Mouse (Mus musculus) embryo, embryonic 11.5 days (tissue): ENCODE measurements around the gene Schip1.
A peak's percentile ranks its signal among the peaks of the same experiment; 100 is the strongest.

Experiments
- DNase-seq: peaks from one replicate; pipeline ENCODE4 v3.0.0-alpha.2; 2012; ENCODE audit warnings: low read depth, low spot score

The Schip1 gene

DNA sequence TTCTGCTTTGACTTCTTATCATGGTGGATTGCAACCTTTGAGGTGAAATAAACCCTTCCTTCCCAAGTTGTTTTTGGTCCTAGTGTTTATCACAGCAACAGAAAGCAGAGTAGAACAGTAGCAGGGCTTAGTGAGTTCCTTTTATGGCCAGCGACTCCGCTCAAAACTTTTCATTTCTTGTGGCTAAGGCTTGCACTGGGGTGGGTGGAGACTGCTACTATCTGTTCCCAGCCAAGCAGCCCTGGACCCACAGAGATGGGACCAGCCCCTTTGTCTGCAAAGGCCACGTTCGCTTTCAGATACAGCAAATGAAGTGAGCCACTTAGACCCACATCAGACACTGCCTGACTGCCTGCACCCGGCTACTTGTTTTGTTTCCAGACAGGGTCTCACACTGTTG, 446.3 kb downstream of the Schip1 start:
- no peak for DNase-seq

DNA sequence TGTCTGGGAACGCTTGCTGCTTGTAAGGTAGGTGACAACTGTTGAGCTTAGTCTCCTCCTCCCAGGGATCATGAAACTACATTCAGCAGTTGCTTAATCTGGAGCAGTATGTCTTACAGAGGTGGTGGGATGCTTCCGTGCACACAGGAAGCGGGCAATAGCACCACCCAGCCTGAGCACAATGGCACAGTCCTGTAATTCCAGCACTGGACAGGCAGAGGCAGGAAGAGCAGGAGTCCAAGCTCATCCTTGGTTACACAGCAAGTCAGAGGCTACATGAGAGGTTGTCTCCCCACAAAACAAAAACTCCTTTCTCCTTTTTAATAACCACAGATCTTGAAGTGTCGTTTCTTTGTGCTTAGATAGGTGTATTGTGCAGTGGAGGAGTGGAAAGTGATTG, 447.1 kb downstream of the Schip1 start:
- no peak for DNase-seq

DNA sequence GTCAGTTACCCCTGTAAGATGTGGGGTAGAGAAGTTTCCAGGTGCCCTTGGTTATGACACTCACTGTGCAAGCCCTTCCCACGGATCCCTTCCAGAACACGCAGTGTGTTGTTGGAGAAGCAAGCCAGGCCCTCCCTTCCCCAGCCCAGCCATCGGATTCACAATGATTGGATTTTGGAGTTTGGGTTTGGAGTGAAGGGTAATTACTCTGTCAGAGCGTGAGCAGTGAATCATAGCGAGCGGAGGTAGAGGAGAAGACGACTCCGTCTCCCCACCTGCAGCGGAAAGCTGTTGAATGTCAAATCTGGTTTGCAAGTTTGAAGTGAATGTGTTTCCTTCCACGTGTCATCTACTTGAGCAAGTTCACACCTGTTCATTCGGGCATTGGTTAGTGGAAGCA, 447.7 kb downstream of the Schip1 start:
- DNase-seq, result no peak

DNA sequence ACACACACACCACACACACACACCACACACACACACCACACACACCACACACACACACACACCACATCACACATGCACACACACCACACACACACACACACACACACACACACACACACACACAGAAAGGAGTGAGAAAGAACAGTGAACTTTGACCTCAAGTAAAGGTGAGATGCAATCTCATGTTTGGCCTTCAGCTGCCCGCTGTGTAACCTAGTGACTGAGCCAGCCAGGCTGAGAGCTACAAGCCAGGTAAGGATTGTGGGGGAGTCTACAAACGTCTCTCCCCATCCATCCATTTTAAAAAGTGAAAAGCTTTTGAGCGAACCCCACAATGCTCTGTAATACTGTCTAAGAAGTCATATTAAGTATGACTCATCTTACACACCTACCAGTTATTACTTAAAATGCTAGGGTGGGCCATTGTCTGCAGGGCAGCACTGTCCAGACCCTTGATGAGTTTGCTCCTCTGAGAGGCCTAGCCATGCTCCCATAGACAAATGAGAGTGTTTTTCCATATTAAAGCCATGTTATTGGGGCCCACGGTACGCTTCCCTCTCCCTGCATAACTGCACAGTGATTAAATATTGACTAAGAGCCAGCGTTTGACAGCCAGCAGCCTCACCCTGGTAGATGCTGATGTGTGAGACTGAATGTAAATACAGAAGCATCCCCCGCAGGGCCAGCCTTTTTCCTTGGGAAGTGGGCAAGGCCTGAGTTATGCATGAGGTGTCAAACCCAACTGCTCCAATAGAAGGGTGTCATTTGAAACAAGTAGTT, 448.9 kb downstream of the Schip1 start:
- no peak for DNase-seq

DNA sequence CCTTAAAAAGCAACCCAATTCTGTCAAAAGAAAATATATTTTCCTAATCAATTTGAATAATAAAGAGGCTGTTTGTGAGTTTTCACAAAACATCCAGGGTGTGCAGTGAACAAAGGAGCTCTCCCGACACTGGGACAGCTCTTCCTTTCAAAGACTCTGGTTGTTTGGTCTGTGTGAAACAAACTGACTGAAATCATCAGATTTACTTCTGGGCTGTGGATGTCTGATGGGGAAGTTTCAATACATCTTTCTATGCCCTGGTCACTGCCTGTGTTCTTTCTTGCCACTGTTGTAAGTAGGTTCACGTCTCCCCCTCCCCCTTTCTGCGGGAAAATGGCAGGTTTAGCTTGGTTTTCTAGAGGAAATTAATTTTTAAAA, 449.5 kb downstream of the Schip1 start:
- DNase-seq, result no peak

DNA sequence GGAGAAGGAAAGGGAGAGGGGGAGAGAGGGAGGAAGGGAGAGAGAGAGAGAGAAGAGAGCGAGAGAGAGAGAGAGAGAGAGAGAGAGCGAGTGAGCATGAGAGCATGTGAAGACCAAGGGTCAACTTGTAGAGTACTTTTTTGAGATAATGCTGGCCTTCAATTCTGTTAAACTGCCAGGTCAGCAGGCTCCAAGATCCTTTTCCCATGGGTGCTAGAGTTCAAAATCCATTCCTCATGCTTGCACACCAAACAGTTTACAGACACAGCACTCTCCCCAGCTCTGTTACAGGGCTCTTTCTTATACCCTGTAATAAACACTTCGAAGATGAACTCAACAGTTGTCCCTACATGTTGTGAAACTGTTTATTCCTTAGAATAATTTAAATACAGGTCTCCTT, 450.1 kb downstream of the Schip1 start:
- no peak for DNase-seq

DNA sequence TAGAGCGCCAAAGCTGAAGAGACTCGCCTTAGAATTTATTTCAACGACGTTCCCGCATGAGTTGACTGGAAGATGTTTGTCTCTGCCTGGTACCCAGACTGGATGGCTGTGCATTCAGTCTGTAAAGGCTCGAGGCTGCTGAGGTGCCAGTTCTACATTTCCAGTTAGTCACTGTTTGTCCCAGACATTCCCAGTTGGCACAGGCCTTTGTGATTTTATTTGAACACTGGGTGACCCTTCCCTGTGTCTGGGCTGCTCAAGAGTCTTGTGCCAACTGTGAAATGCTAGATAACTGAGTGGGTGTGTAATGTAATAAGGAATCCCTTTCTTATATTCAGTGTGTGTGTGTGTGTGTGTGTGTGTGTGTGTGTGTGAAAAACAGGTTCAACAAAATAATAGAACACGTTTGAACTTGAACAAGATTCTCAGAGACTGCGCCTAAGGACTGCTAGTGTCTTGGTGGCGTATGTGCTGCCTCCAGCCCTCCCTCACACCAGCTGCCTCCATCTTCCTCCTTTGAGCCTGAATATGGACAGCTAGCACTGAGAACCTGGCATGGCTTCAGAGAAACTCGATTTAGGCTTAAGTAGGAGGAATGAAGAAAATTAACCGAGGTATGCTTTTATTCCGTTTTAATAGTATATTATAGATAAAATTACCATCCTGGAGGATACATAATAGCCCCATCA, 451.9 kb downstream of the Schip1 start:
- DNase-seq, result no peak

DNA sequence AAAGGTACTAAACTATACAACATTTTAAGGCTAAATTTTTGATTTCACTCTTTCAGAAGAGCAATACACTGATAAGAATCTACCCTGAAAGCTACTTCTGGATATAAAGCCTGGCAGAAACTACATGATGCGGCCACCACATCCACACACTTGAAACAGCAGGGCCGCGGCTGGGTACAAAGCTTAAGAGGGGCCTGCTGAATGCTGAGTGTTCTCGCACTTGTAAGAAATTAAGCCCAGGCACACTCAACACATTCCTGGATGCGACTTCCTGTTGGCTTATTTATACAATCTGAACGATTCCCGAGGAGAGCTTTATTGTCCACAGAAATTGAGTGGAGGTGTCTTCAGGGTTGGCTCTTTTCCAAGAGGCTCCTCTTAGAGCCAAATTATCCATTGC, 452.6 kb downstream of the Schip1 start:
- DNase-seq, result no peak

DNA sequence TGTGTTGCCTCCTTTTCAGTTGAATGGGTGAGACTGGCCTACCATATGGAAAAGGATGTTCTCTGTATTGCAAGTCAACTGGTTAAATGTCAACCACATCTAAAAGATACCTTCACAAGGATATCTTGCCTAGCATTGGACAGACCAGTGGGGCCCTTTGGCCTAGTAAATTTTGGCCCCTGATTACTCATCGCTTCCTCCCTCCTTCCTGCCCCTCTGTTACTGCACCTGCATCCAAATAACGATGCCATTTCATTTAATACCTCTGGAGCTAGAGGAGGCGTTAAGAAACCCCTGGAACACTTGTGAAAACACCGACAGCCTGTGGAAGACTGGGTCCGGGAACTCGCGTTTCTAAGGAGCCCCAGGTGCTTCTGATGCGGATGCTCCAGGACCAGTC, 453.4 kb downstream of the Schip1 start:
- DNase-seq, result no peak

DNA sequence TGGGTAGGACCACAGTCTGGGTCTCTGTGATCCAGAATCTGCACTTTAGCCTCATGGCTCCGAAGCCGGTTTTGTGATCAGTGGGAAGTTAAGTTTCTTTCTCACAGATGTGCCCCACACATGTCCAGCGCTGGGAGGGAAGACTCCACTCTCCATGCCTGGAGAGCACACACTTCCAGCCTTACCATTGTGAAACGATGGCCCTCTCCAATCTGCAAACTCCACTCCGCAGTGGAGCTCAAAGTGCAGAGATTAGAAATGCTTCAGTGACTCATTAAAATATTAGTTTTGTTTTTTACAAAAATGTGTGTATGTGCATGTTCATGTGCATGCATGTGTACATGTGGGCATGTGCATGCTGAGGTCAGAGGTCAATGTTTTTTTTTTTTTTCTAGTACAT, 454.0 kb downstream of the Schip1 start:
- DNase-seq, result no peak

DNA sequence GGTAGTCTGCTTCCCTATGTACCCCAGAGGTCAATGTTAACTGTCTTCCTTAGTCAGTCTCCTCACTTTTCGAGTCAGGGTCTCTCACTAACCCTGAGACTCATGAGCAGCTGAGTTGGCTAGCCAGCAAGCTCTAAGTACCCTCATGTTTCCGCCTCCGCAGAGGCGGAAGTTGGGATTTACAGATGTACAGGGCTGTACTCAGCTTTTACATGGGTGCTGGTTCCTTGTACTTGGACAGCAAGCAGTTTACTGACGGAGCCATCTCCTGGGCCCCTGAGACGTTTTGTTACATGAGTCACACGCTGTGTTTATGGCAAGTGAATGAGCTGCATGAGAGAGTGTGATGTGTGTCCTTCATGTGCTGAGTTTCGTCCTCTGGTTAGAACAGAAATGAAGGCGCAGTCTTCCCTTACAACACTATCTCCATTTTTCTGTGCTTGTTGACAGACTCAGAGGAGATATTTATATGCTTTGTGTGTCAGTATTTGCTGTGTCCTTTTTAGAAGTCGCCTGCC, 460.8 kb downstream of the Schip1 start:
- no peak for DNase-seq

DNA sequence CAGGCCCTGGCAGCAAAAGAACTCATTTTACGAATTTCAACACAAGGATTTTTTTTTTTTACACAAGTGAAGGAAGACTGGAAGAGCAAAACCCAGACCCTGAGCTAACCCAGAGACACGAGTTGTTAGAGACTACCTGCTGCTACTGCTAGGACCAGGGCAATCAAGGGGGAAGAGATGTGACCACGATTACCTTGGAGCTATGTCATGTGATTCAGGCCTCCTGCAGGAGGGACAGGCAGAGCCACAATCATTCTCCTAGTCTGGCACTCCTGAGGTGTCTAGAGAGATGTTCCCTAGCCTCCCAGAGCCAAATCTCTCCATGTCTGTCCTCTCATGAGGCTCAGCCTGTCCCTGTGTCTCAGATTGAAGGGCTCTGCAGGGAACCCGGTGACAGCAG, 461.8 kb downstream of the Schip1 start:
- DNase-seq, result no peak

DNA sequence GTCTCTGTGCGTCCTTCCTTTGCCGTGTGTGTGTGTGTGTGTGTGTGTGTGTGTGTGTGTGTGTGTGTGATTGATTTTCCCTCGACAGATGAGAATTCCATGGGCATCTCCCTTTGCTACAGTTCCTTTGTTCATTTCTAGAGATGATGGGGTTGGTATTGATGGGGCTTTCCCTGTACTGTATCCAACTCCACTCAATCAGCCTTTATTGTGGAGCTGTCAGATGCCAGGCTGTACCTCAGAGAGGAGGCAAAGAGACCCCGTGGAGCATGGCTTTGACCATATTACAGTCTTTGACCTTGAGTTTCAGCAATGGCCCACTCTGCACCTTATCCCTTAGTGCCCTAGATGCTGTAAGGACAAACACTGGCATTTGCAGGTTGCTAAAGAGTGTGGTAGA, 462.6 kb downstream of the Schip1 start:
- no peak for DNase-seq

DNA sequence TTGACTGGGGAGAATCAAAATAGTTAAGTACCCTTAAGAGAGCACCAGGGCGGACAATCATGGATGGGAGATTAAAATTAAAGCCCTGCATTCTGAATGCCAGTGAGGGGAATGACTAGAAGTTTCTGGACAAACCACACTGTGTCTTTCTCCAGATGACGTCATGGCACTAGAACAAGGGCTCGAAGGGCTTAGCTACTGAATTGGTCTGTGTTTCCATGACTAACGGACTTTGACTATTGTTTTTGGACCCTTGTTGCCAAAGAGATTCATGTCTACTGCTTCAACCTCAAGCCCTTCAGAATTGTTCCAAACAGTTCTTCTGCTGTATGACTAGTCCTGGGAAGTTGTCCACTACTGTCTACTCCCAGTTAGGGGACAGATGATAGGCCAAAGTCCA, 467.3 kb downstream of the Schip1 start:
- DNase-seq, result no peak

DNA sequence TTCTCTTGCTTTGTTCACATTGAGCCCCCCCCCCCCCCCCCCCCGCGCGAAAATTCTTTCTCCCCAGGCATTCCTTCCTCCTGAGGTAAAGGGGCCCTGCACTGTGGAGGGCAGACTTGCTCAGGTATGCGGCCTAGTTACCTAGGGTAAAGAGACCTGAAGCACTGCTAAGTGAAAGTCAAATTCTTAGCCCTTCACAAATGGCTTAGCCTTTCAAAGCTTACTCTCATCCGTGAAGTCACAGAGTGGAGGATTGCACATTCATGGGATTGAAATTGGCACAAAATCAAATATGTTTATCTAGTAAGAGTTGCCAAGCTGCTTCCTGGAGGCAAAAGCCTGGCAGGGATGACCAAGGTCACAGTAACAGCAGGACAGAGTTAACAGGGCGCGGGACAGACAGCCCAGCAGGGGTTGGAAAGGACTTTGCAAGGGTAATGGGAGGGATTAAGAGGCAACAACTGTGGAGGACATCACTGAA, 470.0 kb downstream of the Schip1 start:
- no peak for DNase-seq

DNA sequence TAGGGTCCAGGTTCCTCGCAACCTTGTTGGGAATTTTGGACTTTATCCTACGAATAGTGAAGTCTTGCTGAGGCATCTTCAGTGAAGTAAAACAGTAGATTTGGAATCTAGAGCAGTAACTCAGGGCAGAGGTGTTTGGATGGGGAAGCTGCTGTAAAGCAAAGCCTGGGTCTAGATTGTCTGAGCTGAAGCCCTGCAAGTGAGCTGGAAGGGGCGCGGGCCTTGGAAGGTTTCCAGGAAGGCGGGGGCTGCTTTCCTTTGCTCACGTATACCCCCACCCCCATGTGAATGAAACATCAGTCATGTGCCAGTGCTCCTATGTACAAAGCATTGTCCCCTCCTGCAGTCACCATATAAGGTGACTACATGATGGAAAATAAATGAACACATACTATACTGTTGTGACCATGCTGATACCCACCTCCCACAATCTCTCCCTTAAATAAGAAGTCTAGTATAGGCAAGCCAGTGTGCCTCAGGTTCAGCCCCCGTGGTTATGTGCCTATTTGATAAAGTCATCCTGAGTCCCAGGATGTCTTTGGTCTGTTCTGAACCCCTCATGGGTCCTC, 470.6 kb downstream of the Schip1 start:
- DNase-seq, result no peak

DNA sequence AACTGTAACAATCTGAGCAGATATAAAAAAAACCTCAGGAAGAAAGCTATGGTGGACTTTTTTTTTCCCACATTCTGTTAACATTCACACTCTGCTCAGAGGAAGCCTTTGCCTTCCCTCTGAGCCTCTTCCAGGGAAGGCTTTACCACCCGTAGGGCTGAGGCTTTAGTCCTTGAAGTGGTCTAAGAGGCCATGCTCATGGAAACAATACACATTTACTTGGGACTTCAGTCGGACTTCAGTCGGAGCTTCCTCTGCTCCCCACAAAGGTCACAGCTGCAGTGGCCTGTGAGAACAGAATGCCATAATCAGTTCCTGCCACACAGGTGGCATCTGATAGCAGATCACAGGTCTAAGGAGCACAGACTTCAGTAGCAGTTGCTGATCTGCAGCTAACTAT, 471.5 kb downstream of the Schip1 start:
- DNase-seq, result no peak

DNA sequence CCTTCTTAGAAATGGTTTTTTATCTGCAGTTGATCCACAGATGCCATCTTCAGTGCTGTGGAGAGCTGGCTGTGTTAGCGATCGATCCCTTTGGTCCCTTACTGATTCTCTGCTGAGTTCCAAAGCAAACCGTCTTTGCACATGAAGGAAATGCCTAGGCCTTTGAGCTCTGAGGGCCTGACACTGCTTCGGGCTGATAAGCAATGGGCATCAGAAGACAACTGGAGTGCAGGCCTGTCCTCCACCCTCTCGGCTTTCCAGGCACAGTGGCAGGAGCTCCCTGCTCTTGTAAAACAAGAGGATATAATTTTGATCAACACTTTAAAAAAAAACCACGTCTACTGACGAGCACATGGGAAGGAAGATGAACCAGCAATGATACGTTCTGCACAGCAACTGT, 477.1 kb downstream of the Schip1 start:
- no peak for DNase-seq

DNA sequence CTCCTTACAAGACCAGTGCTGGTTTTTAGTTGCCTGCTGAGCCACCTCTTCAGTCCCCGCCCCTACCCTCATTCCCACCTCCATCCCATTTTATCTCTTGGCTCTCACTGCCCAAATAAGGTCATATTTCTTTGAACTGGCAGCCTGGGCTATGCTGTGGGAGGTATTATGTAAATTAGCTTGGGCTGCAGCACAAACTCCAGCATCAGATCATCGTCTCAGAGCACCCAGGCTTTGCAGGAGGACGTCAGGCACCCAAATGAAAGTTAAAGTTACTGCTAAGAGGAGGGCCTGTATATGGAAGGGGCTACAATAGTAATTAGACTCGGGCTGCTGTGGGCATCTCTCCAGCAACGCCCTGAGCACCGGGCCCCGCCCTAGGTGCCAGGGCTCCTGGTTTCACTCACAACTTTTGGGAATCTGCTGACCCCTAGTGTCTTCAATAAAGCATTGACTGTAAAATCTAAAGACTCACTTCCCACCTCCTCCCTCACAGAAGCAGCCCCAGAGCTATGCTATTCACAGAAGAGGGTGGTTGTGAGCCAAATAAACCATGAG, 478.4 kb downstream of the Schip1 start:
- peak; percentile 54 for DNase-seq

DNA sequence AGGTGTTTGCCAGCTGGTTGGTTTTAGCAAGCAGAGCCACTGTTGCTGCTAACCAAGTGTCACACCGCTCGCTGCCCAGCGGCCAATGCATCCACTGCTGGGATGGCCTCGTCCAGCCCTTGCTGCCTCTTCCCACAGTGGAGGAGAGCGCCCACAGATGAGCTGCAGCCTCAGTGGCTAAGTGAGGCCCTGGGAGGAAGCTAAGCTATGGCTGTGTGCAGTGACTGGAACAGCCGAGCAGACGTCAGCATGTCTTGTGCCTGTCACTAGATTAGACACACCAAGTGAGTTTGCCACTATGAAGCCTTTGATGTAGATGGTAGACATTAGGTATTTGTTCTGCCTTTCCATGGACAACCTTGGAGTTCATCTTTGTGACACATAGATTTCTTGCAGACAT, 480.2 kb downstream of the Schip1 start:
- no peak for DNase-seq

DNA sequence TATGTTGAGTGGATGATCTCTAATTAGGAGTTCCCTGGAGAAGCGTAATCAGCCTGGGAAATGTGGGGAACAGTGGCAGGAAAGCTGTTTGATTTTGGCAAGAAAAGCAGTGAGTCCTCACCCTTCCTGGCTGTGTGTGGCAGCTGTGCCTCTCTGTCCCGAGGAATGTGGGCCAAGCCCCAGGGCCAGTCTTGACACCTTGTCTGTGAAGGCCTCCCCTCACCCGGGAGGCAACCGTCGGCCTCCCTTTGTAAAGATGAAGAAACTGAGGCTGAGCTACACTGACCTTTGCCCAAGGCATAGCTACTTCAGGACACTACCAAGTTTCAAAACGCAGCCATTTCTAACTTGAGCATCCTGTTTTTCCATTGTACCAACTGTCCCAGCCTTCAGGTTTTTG, 481.3 kb downstream of the Schip1 start:
- DNase-seq, result no peak

DNA sequence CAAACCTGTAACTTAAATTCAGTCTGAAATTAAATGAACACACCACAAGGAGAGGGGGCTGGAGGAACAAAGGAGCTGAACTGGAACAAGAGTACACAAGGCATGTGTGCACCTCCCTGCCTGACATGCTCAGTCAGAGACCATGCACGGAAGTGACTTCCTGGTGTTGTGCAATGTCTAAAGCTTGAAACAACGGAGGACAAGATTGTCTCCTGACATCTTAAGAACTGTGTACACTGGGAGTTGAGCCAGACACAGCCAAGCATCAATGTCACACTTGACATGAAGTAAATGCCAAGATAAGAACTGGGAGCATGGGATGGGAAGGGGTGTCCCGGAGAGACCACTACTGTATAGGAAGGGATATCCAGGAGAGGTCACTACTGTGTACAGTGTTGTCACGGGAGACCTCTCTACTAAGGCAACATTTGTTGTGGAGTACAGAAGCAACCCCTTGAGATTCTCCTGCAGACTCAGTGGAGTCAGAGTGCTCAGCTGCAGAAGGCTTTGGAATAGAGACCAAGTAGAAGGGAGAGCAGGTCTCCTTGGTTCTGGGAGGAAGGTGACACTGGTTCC, 490.6 kb downstream of the Schip1 start:
- no peak for DNase-seq
